Mouse (Mus musculus) forebrain, postnatal 0 days (tissue): ENCODE measurements at regions not wholly inside any gene's neighbourhood (a gene's known extent, or its start where the extent isn't known, plus 50 kb on each side); places are given as distances from the start of the nearest gene placed in this dataset.

Source experiments
- ATAC-seq: fragments of 200-750 bp; cut with Nextera tagmentation; 2 replicates; pipeline ENCODE4 v1.8.0; 2017; ENCODE audit warnings: mild to moderate bottlenecking, moderate library complexity
- DNase-seq: peaks from one replicate; pipeline ENCODE4 v3.0.0-alpha.2; 2015
- H3K27ac ChIP-seq: fragments of 300-500 bp; sonication (generic); 2 replicates; pipeline ENCODE4 v1.5.1; 2014; ENCODE audit warnings: low read depth, mild to moderate bottlenecking, antibody characterized with exemption, low read length, moderate library complexity, mixed read lengths
- H3K27me3 ChIP-seq: fragments of 300-500 bp; sonication (generic); 2 replicates; pipeline ENCODE4 v1.6.1; 2014; ENCODE audit warnings: mild to moderate bottlenecking, low read length, mixed read lengths; ENCODE audit not compliant: insufficient read depth
- H3K36me3 ChIP-seq: fragments of 300-500 bp; sonication (generic); 2 replicates; pipeline ENCODE4 v1.6.1; 2014; ENCODE audit warnings: mild to moderate bottlenecking, moderate library complexity; ENCODE audit not compliant: insufficient read depth
- H3K4me1 ChIP-seq: fragments of 300-500 bp; sonication (generic); 2 replicates; pipeline ENCODE4 v1.6.1; 2014; ENCODE audit warnings: antibody characterized with exemption; ENCODE audit not compliant: insufficient read depth
- H3K4me2 ChIP-seq: fragments of 300-500 bp; sonication (generic); 2 replicates; pipeline ENCODE4 v1.6.1; 2014; ENCODE audit warnings: low read depth, mild to moderate bottlenecking, moderate library complexity
- H3K4me3 ChIP-seq: fragments of 300-500 bp; sonication (generic); 2 replicates; pipeline ENCODE4 v1.5.1; 2014; ENCODE audit warnings: low read depth, low read length, mixed read lengths
- H3K9ac ChIP-seq: fragments of 300-500 bp; sonication (generic); 2 replicates; pipeline ENCODE4 v1.6.1; 2014; ENCODE audit warnings: mild to moderate bottlenecking
- H3K9me3 ChIP-seq: fragments of 300-500 bp; sonication (generic); 2 replicates; pipeline ENCODE4 v1.6.1; 2016; ENCODE audit warnings: low read length
- CTCF ChIP-seq: sonication (generic); IDR thresholded peaks from 2 replicates; pipeline ENCODE4 v1.5.1; 2016; ENCODE audit warnings: antibody characterized with exemption, control low read depth, low read depth
- WGBS: fragments of 180-500 bp; shearing (Covaris S2); extraction: QIAGEN DNeasy Blood & Tissue Kit; methylation state at CpG from one replicate; pipeline ENCODE4 v1.1.7; 2014; 5-methylcytosine and 5-hydroxymethylcytosine counted together

DNA sequence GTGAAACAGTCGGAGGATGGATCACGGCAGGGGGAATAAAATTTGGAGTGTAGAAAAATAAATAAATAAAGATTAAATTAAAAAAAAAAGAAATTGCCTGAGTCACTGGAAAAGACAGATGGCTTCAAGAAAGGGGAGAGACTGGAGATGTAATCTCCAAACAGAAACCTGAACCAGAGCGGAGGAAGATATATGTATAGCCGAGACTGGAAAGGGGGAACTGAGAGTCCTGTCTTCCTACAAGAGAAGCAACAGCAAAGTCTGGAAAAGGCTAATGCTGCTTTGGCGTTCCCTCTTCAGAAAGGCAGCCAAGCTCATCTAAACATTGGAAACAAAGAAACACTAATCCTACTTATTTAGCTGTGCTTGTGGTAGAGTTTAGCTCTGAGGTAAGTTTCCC lies 619.6 kb downstream of the Pom121l12 start:
- DNase-seq = no peak
- H3K4me1 ChIP-seq = no peaks in the 10 kb centered on the region
- no peaks in the 10 kb centered on the region for H3K36me3 ChIP-seq
- H3K27me3 ChIP-seq = no peaks in the 10 kb centered on the region
- no peak overlapping the region for H3K4me2 ChIP-seq
- H3K9me3 ChIP-seq = no peaks in the 10 kb centered on the region
- no peak for ATAC-seq
- H3K9ac ChIP-seq = no peak overlapping the region
- no peak overlapping the region for H3K4me3 ChIP-seq
- no peak for TF ChIP-seq CTCF
- WGBS = 44% methylated on average over 5 of the region's 5 CpGs
- no peak overlapping the region for H3K27ac ChIP-seq

DNA sequence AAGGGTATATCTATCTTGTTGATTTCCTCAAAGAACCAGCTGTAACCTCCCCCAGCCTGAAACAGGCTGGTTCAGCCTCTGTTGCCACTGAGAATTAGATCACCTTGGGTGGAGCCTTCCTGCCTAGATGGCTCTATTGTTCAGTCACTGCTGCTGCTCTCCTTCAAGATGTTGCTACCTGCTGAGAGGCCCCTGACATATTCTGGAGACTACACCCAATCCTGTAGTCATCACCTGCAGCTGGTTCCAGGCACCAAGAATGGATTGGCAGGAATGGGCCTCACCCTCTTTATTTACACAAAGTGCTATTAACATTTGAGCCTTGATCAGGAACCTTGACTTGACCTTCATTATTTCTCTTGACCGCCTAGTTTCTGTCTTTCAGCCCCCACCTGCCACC lies 622.8 kb downstream of the Pom121l12 start:
- no peaks in the 10 kb centered on the region for H3K36me3 ChIP-seq
- H3K4me2 ChIP-seq = no peak overlapping the region
- no peaks in the 10 kb centered on the region for H3K27me3 ChIP-seq
- DNase-seq (no peak), ATAC-seq (no peak)
- H3K9me3 ChIP-seq = no peaks in the 10 kb centered on the region
- H3K4me3 ChIP-seq = no peak overlapping the region
- no peaks in the 10 kb centered on the region for H3K4me1 ChIP-seq
- H3K9ac ChIP-seq = no peak overlapping the region
- TF ChIP-seq CTCF = no peak
- no peak overlapping the region for H3K27ac ChIP-seq
- 95% methylated on average over 1 of the region's 1 CpGs for WGBS

GRCm38 (mm10) chr11:15250022-15250421 lies 650.9 kb downstream of the Pom121l12 start:
- Histone ChIP-seq H3K4me2 (no peak overlapping the region), H3K27me3 (no peaks in the 10 kb centered on the region), H3K4me3 (no peak overlapping the region), H3K9ac (no peak overlapping the region), H3K9me3 (no peaks in the 10 kb centered on the region), H3K4me1 (no peaks in the 10 kb centered on the region), H3K27ac (no peak overlapping the region), H3K36me3 (no peaks in the 10 kb centered on the region)
- no peak for TF ChIP-seq CTCF
- 50% methylated on average over 2 of the region's 2 CpGs for WGBS
- ATAC-seq (no peak; the same call in 1 of the 2 replicates), DNase-seq (peak; percentile 23)

DNA sequence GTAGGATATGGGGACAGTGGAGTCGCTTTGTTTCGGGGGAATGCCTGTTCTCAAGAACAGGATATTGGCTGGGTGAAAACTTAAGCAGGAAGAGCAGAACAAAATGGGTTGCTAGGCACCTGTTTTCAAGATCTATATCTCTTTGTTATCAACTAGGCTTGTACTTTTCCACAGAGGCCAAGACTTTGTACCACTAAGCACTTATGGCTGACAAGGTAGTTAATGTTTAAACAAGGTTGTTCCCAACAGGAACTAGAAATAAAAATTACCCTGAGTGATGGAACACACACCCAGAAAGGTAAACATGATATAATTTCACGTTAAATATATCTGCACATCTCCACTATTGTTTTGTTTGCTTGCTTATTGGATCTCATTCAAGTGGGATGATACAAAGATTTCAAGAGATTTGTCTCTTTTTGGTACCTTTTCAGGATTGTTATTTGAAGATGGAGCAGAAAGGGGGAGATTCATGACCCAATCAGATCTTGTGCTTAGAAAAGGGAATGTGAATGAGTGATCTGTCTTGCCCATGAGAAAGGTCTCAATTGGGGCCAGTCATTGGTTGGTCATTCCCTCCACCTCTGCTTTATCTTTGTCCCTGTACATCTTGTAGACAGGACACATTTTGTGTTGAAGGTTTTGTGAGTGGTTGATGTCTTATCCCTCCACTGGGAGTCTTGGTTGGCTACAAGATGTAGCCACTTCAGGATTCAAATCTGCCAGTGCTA lies 675.1 kb downstream of the Pom121l12 start:
- 82% methylated on average over 3 of the region's 3 CpGs for WGBS
- H3K36me3 ChIP-seq = no peaks in the 10 kb centered on the region
- H3K4me2 ChIP-seq = no peak overlapping the region
- no peaks in the 10 kb centered on the region for H3K4me1 ChIP-seq
- H3K4me3 ChIP-seq = no peak overlapping the region
- no peak overlapping the region for H3K27ac ChIP-seq
- no peak for DNase-seq
- H3K27me3 ChIP-seq = no peaks in the 10 kb centered on the region
- H3K9me3 ChIP-seq = no peaks in the 10 kb centered on the region
- no peak overlapping the region for H3K9ac ChIP-seq
- TF ChIP-seq CTCF = no peak
- ATAC-seq = no peak

GRCm38 (mm10) chr11:15308457-15308856 lies 709.4 kb downstream of the Pom121l12 start:
- Histone ChIP-seq H3K27ac (no peak overlapping the region), H3K9ac (no peak overlapping the region), H3K4me1 (no peaks in the 10 kb centered on the region), H3K4me3 (no peak overlapping the region), H3K9me3 (no peaks in the 10 kb centered on the region), H3K36me3 (no peaks in the 10 kb centered on the region), H3K27me3 (no peaks in the 10 kb centered on the region), H3K4me2 (no peak overlapping the region)
- DNase-seq = no peak
- WGBS = 90% methylated on average over 2 of the region's 2 CpGs
- no peak for TF ChIP-seq CTCF
- no peak for ATAC-seq
